Mouse (Mus musculus): ENCODE data around the gene Rbm10.

Rbm10 gene

DNA sequence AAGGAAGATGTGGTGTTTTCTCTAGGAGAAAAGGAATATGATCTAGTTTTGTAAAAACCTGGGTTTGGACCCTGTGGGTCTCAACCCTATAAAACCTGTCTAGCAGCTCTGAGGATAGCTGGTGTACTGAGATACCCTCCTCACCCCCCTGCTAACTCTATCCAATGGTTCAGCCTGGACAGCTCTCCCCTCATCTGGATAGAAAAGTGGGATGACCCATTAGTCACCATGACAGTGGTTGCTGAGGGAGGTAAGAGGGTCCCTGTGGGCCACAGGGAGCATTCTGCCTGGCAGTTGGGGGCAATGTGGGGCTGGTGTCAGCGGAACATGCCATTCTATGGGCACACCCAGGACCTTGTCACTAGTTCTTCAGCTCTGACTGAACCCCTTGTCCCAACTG, 75.3 kb downstream of the Rbm10 start:
- in situ Hi-C loops (cut with MboI, MseI), result loop anchor here in 1 of 2 experiments (10.0 kb wide), 1 partner anchor 1992 kb away; no protein-coding TSS in a partner anchor

DNA sequence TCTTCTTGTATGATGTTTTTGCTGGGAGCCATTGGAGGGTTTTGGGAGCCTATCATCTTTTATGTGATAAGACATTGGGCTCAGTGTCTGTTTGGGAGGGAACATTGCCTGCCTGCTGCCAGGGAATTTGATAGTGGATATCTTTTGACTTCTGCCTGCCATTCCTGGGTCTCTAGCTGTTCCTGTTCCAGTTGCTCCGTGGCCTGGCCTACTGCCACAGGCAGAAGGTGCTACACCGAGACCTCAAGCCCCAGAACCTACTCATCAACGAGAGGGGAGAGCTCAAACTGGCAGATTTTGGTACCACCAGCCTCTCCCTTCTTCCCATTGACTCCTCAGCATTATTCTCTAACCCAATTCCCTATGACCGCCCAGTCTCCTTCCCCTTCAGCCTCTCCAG, 78.5 kb downstream of the Rbm10 start:
- in situ Hi-C loops (cut with MboI, MseI), result loop anchor here in 1 of 2 experiments (10.0 kb wide), 1 partner anchor 1989 kb away; no protein-coding TSS in a partner anchor
